Mouse (Mus musculus): ENCODE measurements at regions not wholly inside any gene's neighbourhood (a gene's known extent, or its start where the extent isn't known, plus 50 kb on each side); places are given as distances from the start of the nearest gene placed in this dataset.

- no peak for DNase-seq (ENCODE audit: low read depth, low spot score)
Measured at GRCm38 (mm10) chr2:131674872-131675271, 112.8 kb upstream of the Adra1d start.

- DNase-seq (ENCODE audit: low read depth, low spot score): no peak
Measured at GRCm38 (mm10) chr2:131673351-131673750, 111.3 kb upstream of the Adra1d start.

GRCm38 (mm10) chr2:131672646-131673045, 110.6 kb upstream of the Adra1d start:
- no peak for DNase-seq (ENCODE audit: low read depth, low spot score)

- DNase-seq (ENCODE audit: low read depth, low spot score): no peak
Measured at GRCm38 (mm10) chr2:131672223-131672622, 110.1 kb upstream of the Adra1d start.

- DNase-seq (ENCODE audit: low read depth, low spot score): no peak
Measured at GRCm38 (mm10) chr2:131670876-131671275, 108.8 kb upstream of the Adra1d start.

GRCm38 (mm10) chr2:131667874-131668273, 105.8 kb upstream of the Adra1d start:
- no peak for DNase-seq (ENCODE audit: low read depth, low spot score)

GRCm38 (mm10) chr2:131666841-131667364, 104.8 kb upstream of the Adra1d start:
- no peak for DNase-seq (ENCODE audit: low read depth, low spot score)

GRCm38 (mm10) chr2:131664575-131664974, 102.5 kb upstream of the Adra1d start:
- no peak for DNase-seq (ENCODE audit: low read depth, low spot score)

- no peak for DNase-seq (ENCODE audit: low read depth, low spot score)
Measured at GRCm38 (mm10) chr2:131663199-131663809, 101.2 kb upstream of the Adra1d start.

- no peak for DNase-seq (ENCODE audit: low read depth, low spot score)
Measured at GRCm38 (mm10) chr2:131652197-131652596, 90.1 kb upstream of the Adra1d start.

GRCm38 (mm10) chr2:131650611-131651153, 88.6 kb upstream of the Adra1d start:
- no peak for DNase-seq (ENCODE audit: low read depth, low spot score)

- DNase-seq (ENCODE audit: low read depth, low spot score): no peak
Measured at GRCm38 (mm10) chr2:131644166-131644858, 82.2 kb upstream of the Adra1d start.

- no peak for DNase-seq (ENCODE audit: low read depth, low spot score)
Measured at GRCm38 (mm10) chr2:131642456-131642855, 80.4 kb upstream of the Adra1d start.

GRCm38 (mm10) chr2:131638996-131639605, 77.0 kb upstream of the Adra1d start:
- no peak for DNase-seq (ENCODE audit: low read depth, low spot score)

- no peak for DNase-seq (ENCODE audit: low read depth, low spot score)
Measured at GRCm38 (mm10) chr2:131635791-131636190, 73.7 kb upstream of the Adra1d start.

GRCm38 (mm10) chr2:131617916-131618315, 55.8 kb upstream of the Adra1d start:
- no peak for DNase-seq (ENCODE audit: low read depth, low spot score)

GRCm38 (mm10) chr2:131612486-131612885, 50.4 kb upstream of the Adra1d start:
- no peak for DNase-seq (ENCODE audit: low read depth, low spot score)
